Mouse (Mus musculus) kidney, adult 11 months (tissue): ENCODE measurements at regions not wholly inside any gene's neighbourhood (a gene's known extent, or its start where the extent isn't known, plus 50 kb on each side); places are given as distances from the start of the nearest gene placed in this dataset.

Experiments used
- DNase-seq: peaks from one replicate; pipeline ENCODE4 v3.0.0; 2022

- no peak for DNase-seq
Measured at GRCm38 (mm10) chr10:37313461-37313860, 174.7 kb upstream of the Marcks start.

- no peak for DNase-seq
Measured at GRCm38 (mm10) chr10:37310266-37310945, 171.7 kb upstream of the Marcks start.

- DNase-seq, result no peak
Measured at GRCm38 (mm10) chr10:37304656-37305055, 165.9 kb upstream of the Marcks start.

- DNase-seq, result no peak
Measured at GRCm38 (mm10) chr10:37300181-37300889, 161.6 kb upstream of the Marcks start.

- DNase-seq, result no peak
Measured at GRCm38 (mm10) chr10:37298689-37299421, 160.1 kb upstream of the Marcks start.

- no peak for DNase-seq
Measured at GRCm38 (mm10) chr10:37294231-37294630, 155.5 kb upstream of the Marcks start.

- no peak for DNase-seq
Measured at GRCm38 (mm10) chr10:37293292-37293691, 154.6 kb upstream of the Marcks start.

- DNase-seq, result no peak
Measured at GRCm38 (mm10) chr10:37291639-37292495, 153.1 kb upstream of the Marcks start.

- DNase-seq, result no peak
Measured at GRCm38 (mm10) chr10:37289964-37290704, 151.4 kb upstream of the Marcks start.

GRCm38 (mm10) chr10:37286305-37286704 lies 147.6 kb upstream of the Marcks start:
- no peak for DNase-seq

- no peak for DNase-seq
Measured at GRCm38 (mm10) chr10:37282951-37283350, 144.2 kb upstream of the Marcks start.

- DNase-seq, result no peak
Measured at GRCm38 (mm10) chr10:37280823-37281222, 142.1 kb upstream of the Marcks start.

GRCm38 (mm10) chr10:37280150-37280820 lies 141.6 kb upstream of the Marcks start:
- DNase-seq, result no peak

GRCm38 (mm10) chr10:37279316-37279715 lies 140.6 kb upstream of the Marcks start:
- no peak for DNase-seq

- DNase-seq, result no peak
Measured at GRCm38 (mm10) chr10:37275857-37276256, 137.1 kb upstream of the Marcks start.

- DNase-seq, result no peak
Measured at GRCm38 (mm10) chr10:37275271-37275670, 136.6 kb upstream of the Marcks start.

GRCm38 (mm10) chr10:37271967-37272366 lies 133.2 kb upstream of the Marcks start:
- DNase-seq, result no peak

GRCm38 (mm10) chr10:37270236-37271000 lies 131.7 kb upstream of the Marcks start:
- DNase-seq, result no peak

GRCm38 (mm10) chr10:37266909-37267308 lies 128.2 kb upstream of the Marcks start:
- DNase-seq, result no peak

GRCm38 (mm10) chr10:37260791-37261488 lies 122.2 kb upstream of the Marcks start:
- no peak for DNase-seq
